Mouse (Mus musculus) myocyte (in vitro differentiated cells): ENCODE data around the gene Frmd4a. TPM values are rescaled to one million over a fixed set of nuclear protein-coding genes. Genes with fewer than 3 reads are reported as not detected.
A peak's percentile ranks its signal among the peaks of the same experiment; 100 is the strongest.
"Not testable (repeated sequence)": the region's sequence is repeated elsewhere in the genome, so short reads cannot be mapped to it uniquely, and the experiment has no call there.

Experiments used
- H3K27me3 ChIP-seq: one replicate; pipeline ENCODE4 v1.6.1; 2011; ENCODE audit not compliant: control insufficient read depth, insufficient read depth, insufficient read length
- H3K36me3 ChIP-seq: one replicate; pipeline ENCODE4 v1.6.1; 2011; ENCODE audit not compliant: control insufficient read depth, insufficient read depth
- H3K4me2 ChIP-seq: one replicate; pipeline ENCODE4 v1.6.1; 2011; ENCODE audit warnings: low read depth, control low read depth
- H3K4me3 ChIP-seq: one replicate; pipeline ENCODE4 v1.5.1; 2011; ENCODE audit warnings: mild to moderate bottlenecking, control low read depth, moderate library complexity
- H3K79me2 ChIP-seq: one replicate; pipeline ENCODE4 v1.6.1; 2011; ENCODE audit not compliant: control insufficient read depth, insufficient read depth
- H3ac ChIP-seq: one replicate; pipeline ENCODE4 v1.6.1; 2011; ENCODE audit not compliant: control insufficient read depth, insufficient read length
- CEBPB ChIP-seq: IDR thresholded peaks from 2 replicates; pipeline ENCODE4 v1.6.1; 2011; ENCODE audit warnings: mild to moderate bottlenecking, moderate library complexity; ENCODE audit not compliant: poor library complexity, insufficient read depth, severe bottlenecking
- E2F4 ChIP-seq: IDR thresholded peaks from one replicate; pipeline ENCODE4 v1.6.1; 2011; ENCODE audit warnings: mild to moderate bottlenecking, control low read depth, moderate library complexity; ENCODE audit not compliant: insufficient read depth
- MAX ChIP-seq: IDR thresholded peaks from one replicate; pipeline ENCODE4 v1.6.1; 2011; ENCODE audit warnings: low read depth, mild to moderate bottlenecking, control low read depth
- MYOD1 ChIP-seq, 3 experiments: IDR thresholded peaks; one replicate each; pipeline ENCODE4 v1.6.1; 2011; ENCODE audit warnings: control low read depth in 2 of 3, low read depth in 2 of 3, mild to moderate bottlenecking in 2 of 3, moderate library complexity in 1 of 3; ENCODE audit not compliant: insufficient read length in 2 of 3, control insufficient read depth in 1 of 3
- MYOG ChIP-seq, 3 experiments: IDR thresholded peaks; one replicate each; pipeline ENCODE4 v1.6.1; 2011; ENCODE audit warnings: control low read depth in 2 of 3, low read depth in 2 of 3, mild to moderate bottlenecking in 2 of 3; ENCODE audit not compliant: insufficient read length in 2 of 3, control insufficient read depth in 1 of 3, insufficient read depth in 1 of 3
- POLR2A ChIP-seq: IDR thresholded peaks from one replicate; pipeline ENCODE4 v1.6.1; 2011; ENCODE audit warnings: low read depth, mild to moderate bottlenecking, control low read depth, moderate library complexity; ENCODE audit not compliant: insufficient read length
- POLR2AphosphoS2 ChIP-seq: IDR thresholded peaks from one replicate; pipeline ENCODE4 v1.6.1; 2011; ENCODE audit warnings: low read depth, control low read depth; ENCODE audit not compliant: insufficient read length
- REST ChIP-seq: IDR thresholded peaks from one replicate; pipeline ENCODE4 v1.6.1; 2011; ENCODE audit warnings: mild to moderate bottlenecking, control low read depth, moderate library complexity; ENCODE audit not compliant: insufficient read depth, insufficient read length
- SRF ChIP-seq: IDR thresholded peaks from one replicate; pipeline ENCODE4 v1.6.1; 2011; ENCODE audit warnings: low read depth; ENCODE audit not compliant: control insufficient read depth, insufficient read length
- TCF12 ChIP-seq: IDR thresholded peaks from one replicate; pipeline ENCODE4 v1.6.1; 2011; ENCODE audit warnings: mild to moderate bottlenecking, control low read depth; ENCODE audit not compliant: poor library complexity, insufficient read depth, severe bottlenecking
- TCF3 ChIP-seq: IDR thresholded peaks from one replicate; pipeline ENCODE4 v1.6.1; 2011; ENCODE audit warnings: low read depth, control low read depth; ENCODE audit not compliant: insufficient read length
- USF1 ChIP-seq: IDR thresholded peaks from one replicate; pipeline ENCODE4 v1.6.1; 2011; ENCODE audit warnings: low read depth, mild to moderate bottlenecking, control low read depth, moderate library complexity
- polyA plus RNA-seq: library from polyadenylated mRNA; unstranded; fragments of >200 nt; fragmentation: generic; extraction: Trizol; gene quantifications from one replicate; pipeline ENCODE4 v1.2.1, GENCODE M21; 2012; ENCODE audit warnings: missing spikeins

The Frmd4a gene
- polyA plus RNA-seq, 1 experiment, result 24.7 TPM

GRCm38 (mm10) chr2:4615014-4615546, 597.6 kb downstream of the Frmd4a start:
- Histone ChIP-seq H3K4me3 (no peak overlapping the region), H3K4me2 (no peak overlapping the region), H3ac (no peak overlapping the region), H3K36me3 (peaks cover 36% of the 10 kb centered on the region), H3K79me2 (no peaks in the 10 kb centered on the region), H3K27me3 (no peaks in the 10 kb centered on the region)
- TF ChIP-seq USF1 (no peak), POLR2AphosphoS2 (peak; percentile 0)

GRCm38 (mm10) chr2:4616995-4617394, 599.5 kb downstream of the Frmd4a start:
- no peaks in the 10 kb centered on the region for H3K27me3 ChIP-seq
- peaks cover 25% of the 10 kb centered on the region for H3K36me3 ChIP-seq
- H3K79me2 ChIP-seq, result no peaks in the 10 kb centered on the region
- no peak overlapping the region for H3K4me3 ChIP-seq
- no peak overlapping the region for H3K4me2 ChIP-seq
- TF ChIP-seq POLR2AphosphoS2 (no peak), TCF3 (no peak), REST (no peak), POLR2A (no peak), MAX (no peak), MYOG (IDR thresholded peaks at IDR 0.05; ENCODE audit: control insufficient read depth in 1 of 3, insufficient read depth in 1 of 3, insufficient read length in 2 of 3, low read depth in 2 of 3) (no peak), CEBPB (no peak), MYOD1 (IDR thresholded peaks at IDR 0.05; ENCODE audit: control insufficient read depth in 1 of 3, insufficient read length in 2 of 3, low read depth in 2 of 3) (no peak), USF1 (no peak), TCF12 (no peak)
- H3ac ChIP-seq, result no peak overlapping the region

GRCm38 (mm10) chr2:4619126-4619525, 601.6 kb downstream of the Frmd4a start:
- peaks cover 16% of the 10 kb centered on the region for H3K36me3 ChIP-seq
- H3K4me2 ChIP-seq, H3ac ChIP-seq, H3K79me2 ChIP-seq, H3K4me3 ChIP-seq, H3K27me3 ChIP-seq: not testable (repeated sequence)

GRCm38 (mm10) chr2:4619893-4620593, 602.5 kb downstream of the Frmd4a start:
- peaks cover 18% of the 10 kb centered on the region for H3K36me3 ChIP-seq
- no peak overlapping the region for H3K4me3 ChIP-seq
- no peaks in the 10 kb centered on the region for H3K79me2 ChIP-seq
- H3K4me2 ChIP-seq, result no peak overlapping the region
- no peak overlapping the region for H3ac ChIP-seq
- TF ChIP-seq MAX, result no peak
- no peak for TF ChIP-seq TCF12
- TF ChIP-seq MYOD1 (IDR thresholded peaks at IDR 0.05; ENCODE audit: control insufficient read depth in 1 of 3, insufficient read length in 2 of 3, low read depth in 2 of 3), result no peak
- TF ChIP-seq CEBPB, result no peak
- TF ChIP-seq USF1, result no peak
- TF ChIP-seq SRF, result no peak
- no peak for TF ChIP-seq TCF3
- TF ChIP-seq E2F4, result no peak
- TF ChIP-seq POLR2A, result no peak
- no peak for TF ChIP-seq POLR2AphosphoS2
- TF ChIP-seq MYOG (IDR thresholded peaks at IDR 0.05; ENCODE audit: control insufficient read depth in 1 of 3, insufficient read depth in 1 of 3, insufficient read length in 2 of 3, low read depth in 2 of 3), result no peak
- no peak for TF ChIP-seq REST
- H3K27me3 ChIP-seq, result no peaks in the 10 kb centered on the region

GRCm38 (mm10) chr2:4620640-4621401, 603.3 kb downstream of the Frmd4a start:
- Histone ChIP-seq H3ac (no peak overlapping the region), H3K4me3 (no peak overlapping the region), H3K79me2 (no peaks in the 10 kb centered on the region), H3K36me3 (peaks cover 21% of the 10 kb centered on the region), H3K27me3 (no peaks in the 10 kb centered on the region), H3K4me2 (peak overlapping the region; percentile 16)
- TF ChIP-seq POLR2AphosphoS2, result no peak
- TF ChIP-seq CEBPB, result no peak
- TF ChIP-seq TCF3, result no peak
- no peak for TF ChIP-seq TCF12
- TF ChIP-seq MAX, result no peak
- no peak for TF ChIP-seq SRF
- TF ChIP-seq USF1, result no peak
- no peak for TF ChIP-seq REST
- TF ChIP-seq MYOG (IDR thresholded peaks at IDR 0.05; ENCODE audit: control insufficient read depth in 1 of 3, insufficient read depth in 1 of 3, insufficient read length in 2 of 3, low read depth in 2 of 3), result no peak
- no peak for TF ChIP-seq E2F4
- no peak for TF ChIP-seq POLR2A
